Mouse (Mus musculus) layer of hippocampus, adult 18-20 months (tissue): ENCODE measurements at regions not wholly inside any gene's neighbourhood (a gene's known extent, or its start where the extent isn't known, plus 50 kb on each side); places are given as distances from the start of the nearest gene placed in this dataset.
A peak's percentile ranks its signal among the peaks of the same experiment; 100 is the strongest.

ENCODE experiments used
- DNase-seq, 2 experiments: peaks; one replicate each; pipeline ENCODE4 v3.0.0; 2022; ENCODE audit warnings: low spot score in 2 of 2

- no peak for DNase-seq
These were observed 278.3 kb upstream of the Gm765 start for GRCm38 (mm10) chr6:98620886-98621285.

GRCm38 (mm10) chr6:98613030-98613429 is 270.5 kb upstream of the Gm765 start:
- DNase-seq = no peak

GRCm38 (mm10) chr6:98609133-98609532 is 266.6 kb upstream of the Gm765 start:
- DNase-seq = no peak

- DNase-seq = no peak
These were observed 264.1 kb upstream of the Gm765 start for GRCm38 (mm10) chr6:98606680-98607079.

- DNase-seq = no peak
These were observed 255.1 kb upstream of the Gm765 start for GRCm38 (mm10) chr6:98597612-98598011.

GRCm38 (mm10) chr6:98590989-98591388 is 248.4 kb upstream of the Gm765 start:
- DNase-seq = peak in 1 of 2 experiments; percentile 11

GRCm38 (mm10) chr6:98588979-98589378 is 246.4 kb upstream of the Gm765 start:
- no peak for DNase-seq

- no peak for DNase-seq
These were observed 242.0 kb upstream of the Gm765 start for GRCm38 (mm10) chr6:98584541-98584940.

- no peak for DNase-seq
These were observed 240.3 kb upstream of the Gm765 start for GRCm38 (mm10) chr6:98582826-98583225.

- no peak for DNase-seq
These were observed 232.7 kb upstream of the Gm765 start for GRCm38 (mm10) chr6:98575227-98575626.

- DNase-seq = no peak
These were observed 213.1 kb upstream of the Gm765 start for GRCm38 (mm10) chr6:98555702-98556101.

- no peak for DNase-seq
These were observed 211.4 kb upstream of the Gm765 start for GRCm38 (mm10) chr6:98553922-98554321.

GRCm38 (mm10) chr6:98551781-98552180 is 209.2 kb upstream of the Gm765 start:
- DNase-seq = no peak

GRCm38 (mm10) chr6:98526882-98527440 is 184.4 kb upstream of the Gm765 start:
- DNase-seq = no peak

- DNase-seq = peak; percentile 27 to 73
These were observed 182.7 kb upstream of the Gm765 start for GRCm38 (mm10) chr6:98525286-98525685.

GRCm38 (mm10) chr6:98524659-98525058 is 182.1 kb upstream of the Gm765 start:
- no peak for DNase-seq

- no peak for DNase-seq
These were observed 179.0 kb upstream of the Gm765 start for GRCm38 (mm10) chr6:98521526-98521925.

GRCm38 (mm10) chr6:98514826-98515225 is 172.3 kb upstream of the Gm765 start:
- no peak for DNase-seq

GRCm38 (mm10) chr6:98514376-98514775 is 171.8 kb upstream of the Gm765 start:
- peak; percentile 53 to 78 for DNase-seq

GRCm38 (mm10) chr6:98513217-98513616 is 170.7 kb upstream of the Gm765 start:
- no peak for DNase-seq

GRCm38 (mm10) chr6:98502726-98503125 is 160.2 kb upstream of the Gm765 start:
- no peak for DNase-seq

GRCm38 (mm10) chr6:98499721-98500120 is 157.2 kb upstream of the Gm765 start:
- DNase-seq = no peak

GRCm38 (mm10) chr6:98486626-98487025 is 144.1 kb upstream of the Gm765 start:
- no peak for DNase-seq
